Mouse (Mus musculus): ENCODE measurements around the gene Polr1b. TPM values are rescaled to one million over a fixed set of nuclear protein-coding genes. Genes with fewer than 3 reads are reported as not detected.

Polr1b gene
- polyA plus RNA-seq, 1 experiment from 2014 or later, result 22.1 TPM

DNA sequence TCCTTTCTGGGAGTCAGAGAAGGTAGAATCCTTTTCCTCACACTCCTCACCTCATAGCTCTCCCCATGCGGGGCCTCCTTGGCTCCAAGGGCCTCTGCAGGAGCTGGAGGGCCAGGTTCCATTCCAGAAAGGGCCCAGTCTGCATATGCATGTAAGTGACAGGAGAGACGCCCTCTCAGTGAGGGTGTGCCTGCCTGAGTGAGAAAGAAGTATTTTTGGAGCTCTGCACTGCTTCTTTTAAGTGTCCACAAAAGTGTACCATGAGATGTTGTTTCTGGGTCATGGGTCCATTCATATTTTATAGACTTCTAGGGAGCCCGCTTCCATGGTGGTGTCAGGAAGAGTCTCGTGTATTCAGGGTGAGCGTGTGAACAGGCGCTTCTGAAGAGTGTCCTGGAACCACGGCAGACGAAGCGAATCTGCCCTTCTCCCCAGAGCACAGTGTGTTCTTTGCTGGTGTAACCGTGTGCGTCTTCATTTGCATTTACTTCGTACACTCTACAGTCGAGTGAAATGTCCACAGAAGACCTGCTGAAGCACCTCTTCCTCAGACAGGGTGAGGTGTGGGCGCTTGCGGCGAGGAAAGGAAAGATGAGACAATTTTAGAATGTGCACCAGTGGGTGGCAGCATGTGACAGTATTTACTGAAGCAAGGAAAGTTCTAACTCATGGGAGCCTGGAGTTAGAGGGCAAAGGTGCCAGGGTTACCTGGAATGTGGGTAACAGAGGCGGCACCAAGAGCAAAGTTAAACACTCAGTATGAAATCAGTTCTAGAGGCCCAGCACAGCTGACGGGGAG, 6.7 kb upstream of the Polr1b start:
- H3K4me2 ChIP-seq (ENCODE audit: low read depth, low read length), result no peak overlapping the region

DNA sequence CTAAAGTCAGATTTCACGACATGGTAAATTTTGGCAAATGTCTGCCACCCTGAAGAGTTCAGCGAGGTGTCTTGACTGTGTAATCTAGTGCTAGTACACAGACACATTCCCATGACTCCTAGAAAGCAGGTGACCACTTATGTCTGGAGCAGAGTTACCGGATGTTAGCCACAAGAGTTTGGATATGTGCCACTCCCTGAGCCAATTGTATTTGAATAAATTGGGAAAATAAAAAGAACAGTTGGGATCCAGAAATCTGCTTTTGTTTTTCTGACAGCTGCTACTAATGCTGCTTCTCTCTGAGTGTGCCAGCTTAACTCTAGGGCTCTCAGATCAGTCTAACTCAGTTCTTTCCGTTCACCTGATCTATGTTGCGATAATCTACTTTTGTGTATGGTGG, 12.1 kb downstream of the Polr1b start:
- no peaks in the 10 kb centered on the region for H3K4me1 ChIP-seq (ENCODE audit: control insufficient read depth, insufficient read depth, low read length)
- H3K27ac ChIP-seq (ENCODE audit: low read length), result no peak overlapping the region
- 94% methylated on average over 5 of the region's 5 CpGs for WGBS
- no peak for ATAC-seq (ENCODE audit: insufficient read depth, low FRiP score)
- no peak overlapping the region for H3K4me3 ChIP-seq (replicated peaks; ENCODE audit: low read length)
- H3K9me3 ChIP-seq (replicated peaks; ENCODE audit: control insufficient read depth, low read length), result no peaks in the 10 kb centered on the region
- H3K27me3 ChIP-seq (ENCODE audit: control insufficient read depth, insufficient read depth, low read length), result no peaks in the 10 kb centered on the region
- H3K4me2 ChIP-seq (ENCODE audit: low read depth, low read length), result no peak overlapping the region
- H3K36me3 ChIP-seq (ENCODE audit: control insufficient read depth, insufficient read depth, low read length), result peaks cover 22% of the 10 kb centered on the region
- H3K9ac ChIP-seq (ENCODE audit: low read length), result no peak overlapping the region

More for the DNA sequence above, 6.7 kb upstream of the Polr1b start:
- Histone ChIP-seq H3K4me1 (ENCODE audit: control insufficient read depth, insufficient read depth, low read length) (no peaks in the 10 kb centered on the region), H3K27me3 (ENCODE audit: control insufficient read depth, insufficient read depth, low read length) (no peaks in the 10 kb centered on the region), H3K9ac (ENCODE audit: low read length) (no peak overlapping the region), H3K36me3 (ENCODE audit: control insufficient read depth, insufficient read depth, low read length) (0 out of 2 replicates have a peak, but pooled peaks cover 7% of the 10 kb centered on the region), H3K9me3 (replicated peaks; ENCODE audit: control insufficient read depth, low read length) (no peaks in the 10 kb centered on the region), H3K27ac (ENCODE audit: low read length) (no peak overlapping the region), H3K4me3 (replicated peaks; ENCODE audit: low read length) (no peak overlapping the region)
- no peak; the same call in 1 of the 2 replicates for ATAC-seq (ENCODE audit: insufficient read depth, low FRiP score)
- 85% methylated on average over 18 of the region's 18 CpGs for WGBS

DNA sequence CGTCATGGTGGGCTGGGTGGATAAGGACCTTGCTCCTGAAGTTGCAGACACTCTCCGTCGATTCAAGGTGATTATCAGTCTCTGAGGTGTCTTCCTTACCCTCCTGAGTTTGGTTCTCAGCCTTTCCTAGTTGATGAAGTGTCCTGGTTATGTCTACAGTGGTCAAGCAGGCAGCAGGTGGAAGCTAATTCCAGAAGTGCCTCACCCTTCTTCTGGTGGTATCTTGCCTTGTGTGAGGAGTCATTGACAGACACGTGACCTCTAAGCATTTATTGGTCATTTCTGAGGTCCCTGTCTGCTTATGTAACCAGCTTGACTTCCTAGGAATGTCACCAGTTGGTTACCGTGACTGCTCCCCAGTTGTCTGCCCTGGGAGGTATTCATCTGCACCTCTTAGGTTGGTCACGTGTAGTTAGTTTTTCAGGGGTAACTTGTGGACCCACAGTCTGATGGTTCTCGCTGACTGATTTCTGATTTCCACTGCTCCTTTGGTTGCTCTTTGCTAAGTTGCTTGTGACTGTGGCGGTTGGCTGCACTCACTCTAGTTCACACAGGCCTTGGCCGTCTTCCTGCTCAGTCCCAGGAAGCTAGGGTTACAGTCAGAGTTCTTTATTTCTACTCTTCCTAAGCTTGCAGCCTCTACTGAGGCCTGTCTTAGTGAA, 15.0 kb downstream of the Polr1b start:
- Histone ChIP-seq H3K4me3 (replicated peaks; ENCODE audit: low read length) (no peak overlapping the region), H3K4me2 (ENCODE audit: low read depth, low read length) (no peak overlapping the region), H3K9me3 (replicated peaks; ENCODE audit: control insufficient read depth, low read length) (no peaks in the 10 kb centered on the region), H3K36me3 (ENCODE audit: control insufficient read depth, insufficient read depth, low read length) (peaks cover 38% of the 10 kb centered on the region), H3K27me3 (ENCODE audit: control insufficient read depth, insufficient read depth, low read length) (no peaks in the 10 kb centered on the region), H3K4me1 (ENCODE audit: control insufficient read depth, insufficient read depth, low read length) (no peaks in the 10 kb centered on the region), H3K27ac (ENCODE audit: low read length) (no peak overlapping the region), H3K9ac (ENCODE audit: low read length) (no peak overlapping the region)
- 92% methylated on average over 9 of the region's 9 CpGs for WGBS
- no peak for ATAC-seq (ENCODE audit: insufficient read depth, low FRiP score)

DNA sequence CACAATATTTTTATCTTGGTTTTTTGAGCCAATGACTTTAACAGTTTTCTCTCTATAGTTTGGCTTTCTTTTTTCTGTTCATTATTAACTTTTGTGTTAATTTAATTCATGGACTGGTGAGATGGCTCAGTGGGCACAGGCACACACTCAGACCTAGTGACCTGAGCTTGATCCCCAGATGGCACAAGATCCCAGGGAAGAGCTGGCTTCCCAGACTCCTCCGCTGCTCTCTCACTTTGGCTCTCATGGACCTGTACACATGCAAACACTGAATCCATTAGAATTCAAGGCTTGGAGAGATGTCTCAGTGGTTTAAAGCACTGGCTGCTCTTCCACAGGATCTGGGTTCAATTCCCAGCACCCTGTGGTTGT, 15.6 kb downstream of the Polr1b start:
- H3K9ac ChIP-seq (ENCODE audit: low read length), result no peak overlapping the region
- WGBS, result 100% methylated on average over 1 of the region's 1 CpGs
- H3K4me3 ChIP-seq (replicated peaks; ENCODE audit: low read length), result no peak overlapping the region
- no peaks in the 10 kb centered on the region for H3K27me3 ChIP-seq (ENCODE audit: control insufficient read depth, insufficient read depth, low read length)
- H3K4me2 ChIP-seq (ENCODE audit: low read depth, low read length), result no peak overlapping the region
- ATAC-seq (ENCODE audit: insufficient read depth, low FRiP score), result no peak
- H3K4me1 ChIP-seq (ENCODE audit: control insufficient read depth, insufficient read depth, low read length), result no peaks in the 10 kb centered on the region
- no peaks in the 10 kb centered on the region for H3K9me3 ChIP-seq (replicated peaks; ENCODE audit: control insufficient read depth, low read length)
- H3K27ac ChIP-seq (ENCODE audit: low read length), result no peak overlapping the region
- peaks cover 40% of the 10 kb centered on the region for H3K36me3 ChIP-seq (ENCODE audit: control insufficient read depth, insufficient read depth, low read length)

DNA sequence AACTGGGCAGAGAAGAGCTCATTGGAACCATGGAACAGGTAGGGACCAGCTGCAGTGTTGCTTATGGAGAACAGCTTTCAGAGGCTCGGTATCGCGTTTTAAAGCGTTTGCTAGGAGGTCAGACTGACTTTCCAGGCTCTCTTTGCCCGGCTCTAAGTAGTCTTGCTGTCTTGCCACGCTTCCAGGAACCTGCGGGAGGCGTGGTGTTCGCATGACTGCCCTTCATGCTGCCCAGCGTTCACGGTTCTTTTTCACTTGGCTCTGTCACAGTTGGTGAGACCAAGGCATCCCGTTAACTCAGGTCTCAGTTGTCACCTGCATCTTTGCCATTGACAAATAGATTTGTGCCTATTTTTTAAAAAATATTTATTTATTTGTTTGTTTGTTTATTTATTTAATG, 17.3 kb downstream of the Polr1b start:
- H3K27me3 ChIP-seq (ENCODE audit: control insufficient read depth, insufficient read depth, low read length), result no peaks in the 10 kb centered on the region
- no peak overlapping the region for H3K27ac ChIP-seq (ENCODE audit: low read length)
- H3K4me1 ChIP-seq (ENCODE audit: control insufficient read depth, insufficient read depth, low read length), result no peaks in the 10 kb centered on the region
- no peak overlapping the region for H3K9ac ChIP-seq (ENCODE audit: low read length)
- no peaks in the 10 kb centered on the region for H3K9me3 ChIP-seq (replicated peaks; ENCODE audit: control insufficient read depth, low read length)
- no peak overlapping the region for H3K4me2 ChIP-seq (ENCODE audit: low read depth, low read length)
- no peak for ATAC-seq (ENCODE audit: insufficient read depth, low FRiP score)
- WGBS, result 97% methylated on average over 12 of the region's 12 CpGs
- peaks cover 45% of the 10 kb centered on the region for H3K36me3 ChIP-seq (ENCODE audit: control insufficient read depth, insufficient read depth, low read length)
- H3K4me3 ChIP-seq (replicated peaks; ENCODE audit: low read length), result no peak overlapping the region

DNA sequence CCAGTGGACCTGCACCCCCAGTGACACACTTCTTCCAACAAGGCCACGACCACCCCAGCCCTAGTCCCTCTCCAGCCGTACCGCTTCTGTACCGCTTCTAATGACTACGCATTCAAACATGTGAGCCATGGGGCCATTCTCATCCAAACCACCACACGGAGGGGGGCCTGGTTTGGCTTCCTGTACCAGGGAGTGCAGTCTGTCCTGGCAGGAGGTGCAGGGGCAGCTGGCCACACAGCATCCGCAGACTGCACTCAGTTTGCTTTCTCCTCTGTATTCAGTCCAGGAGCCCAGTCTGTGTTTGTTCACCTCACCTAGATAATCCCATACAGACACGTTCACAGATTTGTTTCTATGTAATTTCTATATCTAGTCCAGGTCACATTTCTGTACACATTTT, 21.2 kb downstream of the Polr1b start:
- no peak overlapping the region for H3K27ac ChIP-seq (ENCODE audit: low read length)
- no peak overlapping the region for H3K4me3 ChIP-seq (replicated peaks; ENCODE audit: low read length)
- WGBS, result 96% methylated on average over 8 of the region's 8 CpGs
- H3K4me1 ChIP-seq (ENCODE audit: control insufficient read depth, insufficient read depth, low read length), result no peaks in the 10 kb centered on the region
- H3K36me3 ChIP-seq (ENCODE audit: control insufficient read depth, insufficient read depth, low read length), result peaks cover 44% of the 10 kb centered on the region
- no peaks in the 10 kb centered on the region for H3K9me3 ChIP-seq (replicated peaks; ENCODE audit: control insufficient read depth, low read length)
- no peaks in the 10 kb centered on the region for H3K27me3 ChIP-seq (ENCODE audit: control insufficient read depth, insufficient read depth, low read length)
- H3K4me2 ChIP-seq (ENCODE audit: low read depth, low read length), result no peak overlapping the region
- ATAC-seq (ENCODE audit: insufficient read depth, low FRiP score), result no peak
- H3K9ac ChIP-seq (ENCODE audit: low read length), result no peak overlapping the region

DNA sequence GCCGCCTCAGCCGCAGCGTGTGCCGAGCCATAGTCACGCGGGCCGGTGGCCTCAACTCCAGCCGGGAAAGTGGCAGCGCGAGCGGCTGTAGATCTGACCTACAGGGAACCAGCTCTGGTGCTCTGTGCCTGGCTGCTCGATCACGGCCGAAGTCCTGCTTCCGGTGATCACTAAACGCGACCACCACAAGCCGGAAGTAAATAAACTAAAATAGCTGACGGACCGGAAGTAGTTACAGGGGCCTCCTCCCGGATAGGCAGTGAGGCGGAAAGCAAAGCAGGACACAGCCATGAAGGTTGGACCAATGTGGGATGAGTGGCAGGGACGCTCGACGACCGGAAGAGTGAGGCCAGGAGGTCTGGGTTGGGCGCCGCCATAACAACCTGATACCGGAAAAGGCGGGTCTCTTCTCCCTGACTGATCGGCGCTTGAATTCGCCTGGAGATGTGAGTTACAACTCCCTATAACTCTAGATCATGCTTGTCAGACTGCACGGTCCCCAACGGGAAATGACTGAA, 28.7 kb downstream of the Polr1b start, which contains the start of gene Chchd5:
Chchd5 (plus strand) TSS at position 289 of the 518 bp plus-strand sequence.
- Histone ChIP-seq H3K4me2 (ENCODE audit: low read depth, low read length) (peak within 1 kb of the TSS; percentile 80), H3K9ac (ENCODE audit: low read length) (peak within 1 kb of the TSS; percentile 91), H3K4me1 (ENCODE audit: control insufficient read depth, insufficient read depth, low read length) (peaks cover 8% of the 10 kb centered on the region; the same call in 1 of the 2 replicates), H3K27me3 (ENCODE audit: control insufficient read depth, insufficient read depth, low read length) (no peaks in the 10 kb centered on the region), H3K36me3 (ENCODE audit: control insufficient read depth, insufficient read depth, low read length) (peaks cover 25% of the 10 kb centered on the region), H3K4me3 (replicated peaks; ENCODE audit: low read length) (peak within 1 kb of the TSS; percentile 76), H3K9me3 (replicated peaks; ENCODE audit: control insufficient read depth, low read length) (peaks cover 7% of the 10 kb centered on the region; the same call in 1 of the 2 replicates), H3K27ac (ENCODE audit: low read length) (peak within 1 kb of the TSS; percentile 93)
- under 1% methylated on average over 35 of the region's 35 CpGs for WGBS
- ATAC-seq (ENCODE audit: insufficient read depth, low FRiP score), result peak; percentile 100

DNA sequence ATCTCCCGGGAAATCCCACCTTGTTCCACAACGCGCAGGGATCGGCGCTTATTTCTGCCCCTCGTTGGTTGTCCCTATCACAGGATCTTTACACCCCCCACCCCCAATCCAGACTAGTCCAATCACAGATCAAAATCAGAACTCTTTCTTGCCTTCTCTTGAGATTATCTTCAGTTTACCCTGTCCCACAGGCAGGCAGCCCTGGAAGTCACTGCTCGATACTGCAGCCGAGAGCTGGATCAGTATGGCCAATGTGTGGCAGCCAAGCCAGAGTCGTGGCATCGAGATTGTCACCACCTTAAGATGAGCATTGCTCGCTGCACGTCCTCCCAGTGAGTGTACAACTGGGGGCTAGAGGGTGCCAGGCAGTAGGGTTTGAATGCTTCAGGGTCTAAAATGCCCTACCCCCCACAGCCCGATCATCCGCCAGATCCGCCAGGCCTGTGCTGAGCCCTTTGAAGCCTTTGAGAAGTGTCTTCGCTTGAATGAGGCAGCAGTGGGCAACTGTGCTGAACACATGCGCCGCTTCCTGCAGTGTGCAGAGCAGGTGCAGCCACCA, 29.3 kb downstream of the Polr1b start:
- Histone ChIP-seq H3K36me3 (ENCODE audit: control insufficient read depth, insufficient read depth, low read length) (peaks cover 25% of the 10 kb centered on the region), H3K9ac (ENCODE audit: low read length) (peak overlapping the region; percentile 91), H3K4me1 (ENCODE audit: control insufficient read depth, insufficient read depth, low read length) (peaks cover 8% of the 10 kb centered on the region; the same call in 1 of the 2 replicates), H3K27me3 (ENCODE audit: control insufficient read depth, insufficient read depth, low read length) (no peaks in the 10 kb centered on the region), H3K4me2 (ENCODE audit: low read depth, low read length) (peak overlapping the region; percentile 80), H3K4me3 (replicated peaks; ENCODE audit: low read length) (peak overlapping the region; percentile 76), H3K9me3 (replicated peaks; ENCODE audit: control insufficient read depth, low read length) (peaks cover 7% of the 10 kb centered on the region; the same call in 1 of the 2 replicates), H3K27ac (ENCODE audit: low read length) (peak overlapping the region; percentile 89)
- ATAC-seq (ENCODE audit: insufficient read depth, low FRiP score), result 0 out of 2 replicates have a peak, but pooled peaks have one; percentile 10
- WGBS, result 36% methylated on average over 18 of the region's 18 CpGs
